Mouse (Mus musculus) large intestine, adult 2 months (tissue): Measurements from ENCODE around the gene Adamtsl5. TPM values are rescaled to one million over a fixed set of nuclear protein-coding genes. Genes with fewer than 3 reads are reported as not detected.

Source experiments
- DNase-seq: peaks from one replicate; pipeline ENCODE4 v3.0.0-alpha.2; 2012; ENCODE audit warnings: low read depth, low spot score
- WGBS: fragments of 180-500 bp; shearing (Covaris S2); methylation state at CpG from one replicate; pipeline ENCODE4 v1.1.7; 2018; 5-methylcytosine and 5-hydroxymethylcytosine counted together
- polyA plus RNA-seq: library from polyadenylated mRNA; depleted of rRNA; stranded (reverse); fragments of >200 nt; gene quantifications from 2 replicates; pipeline ENCODE4 v1.2.3, GENCODE M21; 2012

The Adamtsl5 gene
- polyA plus RNA-seq, 1 experiment = 40.5 TPM

GRCm38 (mm10) chr10:80345122-80345521 is 3.1 kb downstream of the Adamtsl5 start:
- 20% methylated on average over 16 of the region's 16 CpGs for WGBS
- no peak for DNase-seq

GRCm38 (mm10) chr10:80344131-80344661 is 4.0 kb downstream of the Adamtsl5 start:
- 21% methylated on average over 9 of the region's 9 CpGs for WGBS

GRCm38 (mm10) chr10:80343425-80343895 is 4.8 kb downstream of the Adamtsl5 start:
- WGBS = 40% methylated on average over 13 of the region's 13 CpGs
- no peak for DNase-seq

More at GRCm38 (mm10) chr10:80344131-80344661, 4.0 kb downstream of the Adamtsl5 start:
- DNase-seq = no peak

- under 1% methylated on average over 33 of the region's 33 CpGs for WGBS
- DNase-seq = no peak
Observed at GRCm38 (mm10) chr10:80342749-80343424, 5.3 kb downstream of the Adamtsl5 start.

- no peak for DNase-seq
- 9% methylated on average over 26 of the region's 26 CpGs for WGBS
Observed at GRCm38 (mm10) chr10:80342305-80342748, 5.9 kb downstream of the Adamtsl5 start.

- DNase-seq = no peak
- WGBS = 16% methylated on average over 47 of the region's 47 CpGs
Observed at GRCm38 (mm10) chr10:80341491-80342304, 6.5 kb downstream of the Adamtsl5 start.

- DNase-seq = no peak
- 63% methylated on average over 21 of the region's 21 CpGs for WGBS
Observed at GRCm38 (mm10) chr10:80341026-80341425, 7.2 kb downstream of the Adamtsl5 start.

GRCm38 (mm10) chr10:80339941-80340750 is 8.1 kb downstream of the Adamtsl5 start:
- DNase-seq = peak; percentile 60
- WGBS = 20% methylated on average over 19 of the region's 19 CpGs

GRCm38 (mm10) chr10:80336263-80336662 is 11.9 kb downstream of the Adamtsl5 start:
- 87% methylated on average over 12 of the region's 12 CpGs for WGBS

GRCm38 (mm10) chr10:80332525-80332989 is 15.7 kb downstream of the Adamtsl5 start:
- no peak for DNase-seq
- WGBS = 68% methylated on average over 5 of the region's 5 CpGs

More at GRCm38 (mm10) chr10:80336263-80336662, 11.9 kb downstream of the Adamtsl5 start:
- DNase-seq = no peak

GRCm38 (mm10) chr10:80331636-80332524 is 16.3 kb downstream of the Adamtsl5 start:
- WGBS = 24% methylated on average over 10 of the region's 10 CpGs
- DNase-seq = no peak

GRCm38 (mm10) chr10:80330888-80331287 is 17.3 kb downstream of the Adamtsl5 start:
- DNase-seq = no peak
- 18% methylated on average over 2 of the region's 2 CpGs for WGBS

GRCm38 (mm10) chr10:80330084-80330483 is 18.1 kb downstream of the Adamtsl5 start:
- DNase-seq = no peak
- WGBS = 2% methylated on average over 41 of the region's 41 CpGs

GRCm38 (mm10) chr10:80329273-80330081 is 18.7 kb downstream of the Adamtsl5 start, which contains the start of the genes Pcsk4 and Reep6:
Gene Pcsk4, minus strand, starts transcription at chr10:80329498.
Gene Reep6, plus strand, starts transcription at chr10:80329953.
- WGBS = 2% methylated on average over 36 of the region's 36 CpGs
- peak; percentile 96 for DNase-seq

GRCm38 (mm10) chr10:80325045-80325444 is 23.2 kb downstream of the Adamtsl5 start:
- WGBS = 77% methylated on average over 21 of the region's 21 CpGs

GRCm38 (mm10) chr10:80324120-80325037 is 23.8 kb downstream of the Adamtsl5 start:
- 71% methylated on average over 17 of the region's 17 CpGs for WGBS

More at GRCm38 (mm10) chr10:80325045-80325444, 23.2 kb downstream of the Adamtsl5 start:
- DNase-seq = no peak

More at GRCm38 (mm10) chr10:80324120-80325037, 23.8 kb downstream of the Adamtsl5 start:
- no peak for DNase-seq
